Mouse (Mus musculus): ENCODE results near the gene Tmem270. TPM values are rescaled to one million over a fixed set of nuclear protein-coding genes. Genes with fewer than 3 reads are reported as not detected.

Gene Tmem270
- total RNA-seq, 1 experiment: not detected

GRCm38 (mm10) chr5:134913753-134914152, 7.2 kb upstream of the Tmem270 start:
- H3K27ac ChIP-seq (ENCODE audit: insufficient read depth, low read depth, low read length, poor library complexity, severe bottlenecking): no peak overlapping the region
- no peak for DNase-seq (ENCODE audit: low read depth, low spot score)
- no peak overlapping the region for H3K4me3 ChIP-seq (ENCODE audit: insufficient read depth in 1 of 2, low read depth in 1 of 2, low read length in 2 of 2, poor library complexity in 1 of 2, severe bottlenecking in 1 of 2)
- TF ChIP-seq CHD2 (IDR thresholded peaks at IDR 0.05; ENCODE audit: low read depth, low read length): no peak
- no peak for TF ChIP-seq MAFK (IDR thresholded peaks at IDR 0.05; ENCODE audit: insufficient read depth, low read depth, low read length)
- TF ChIP-seq ZC3H11A (IDR thresholded peaks at IDR 0.05; ENCODE audit: borderline replicate concordance, low read depth, low read length): no peak
- no peak for TF ChIP-seq ZNF384 (IDR thresholded peaks at IDR 0.05; ENCODE audit: low read depth, low read length)
- TF ChIP-seq HCFC1 (IDR thresholded peaks at IDR 0.05; ENCODE audit: borderline replicate concordance, insufficient read depth, low read length): no peak
- in situ Hi-C loops (cut with MboI; ENCODE audit: low sequenced_read_pairs in 2 of 2, unreplicated experiment in 2 of 2): no loop called here
- H3K9me3 ChIP-seq (ENCODE audit: control insufficient read depth, insufficient read depth, low read depth, low read length): no peaks in the 10 kb centered on the region
- H3K9ac ChIP-seq (ENCODE audit: insufficient read depth, low read depth, low read length, poor library complexity, severe bottlenecking): no peak overlapping the region
- no peaks in the 10 kb centered on the region for H3K36me3 ChIP-seq (ENCODE audit: control insufficient read depth, insufficient read depth, low read length, poor library complexity, severe bottlenecking)
- H3K4me1 ChIP-seq (ENCODE audit: control insufficient read depth in 2 of 2, insufficient read depth in 2 of 2, low read length in 2 of 2, poor library complexity in 1 of 2): peaks cover 3 to 7% of the 10 kb centered on the region in 2 experiments; a peak in 2 of 4 replicates

GRCm38 (mm10) chr5:134913352-134913751, 6.8 kb upstream of the Tmem270 start:
- in situ Hi-C loops (cut with MboI; ENCODE audit: low sequenced_read_pairs in 2 of 2, unreplicated experiment in 2 of 2): no loop called here

GRCm38 (mm10) chr5:134911901-134912300, 5.4 kb upstream of the Tmem270 start:
- Histone ChIP-seq H3K9me3 (ENCODE audit: control insufficient read depth, insufficient read depth, low read depth, low read length) (no peaks in the 10 kb centered on the region), H3K4me3 (ENCODE audit: insufficient read depth in 1 of 2, low read depth in 1 of 2, low read length in 2 of 2, poor library complexity in 1 of 2, severe bottlenecking in 1 of 2) (no peak overlapping the region), H3K27ac (ENCODE audit: insufficient read depth, low read depth, low read length, poor library complexity, severe bottlenecking) (no peak overlapping the region), H3K9ac (ENCODE audit: insufficient read depth, low read depth, low read length, poor library complexity, severe bottlenecking) (no peak overlapping the region), H3K4me1 (ENCODE audit: control insufficient read depth in 2 of 2, insufficient read depth in 2 of 2, low read length in 2 of 2, poor library complexity in 1 of 2) (peaks cover 0 to 3% of the 10 kb centered on the region in 2 experiments; a peak in 1 of 4 replicates), H3K36me3 (ENCODE audit: control insufficient read depth, insufficient read depth, low read length, poor library complexity, severe bottlenecking) (no peaks in the 10 kb centered on the region)
- in situ Hi-C loops (cut with MboI; ENCODE audit: low sequenced_read_pairs in 2 of 2, unreplicated experiment in 2 of 2): no loop called here
- DNase-seq (ENCODE audit: low read depth, low spot score): no peak
- no peak for TF ChIP-seq HCFC1 (IDR thresholded peaks at IDR 0.05; ENCODE audit: borderline replicate concordance, insufficient read depth, low read length)

More at GRCm38 (mm10) chr5:134913352-134913751, 6.8 kb upstream of the Tmem270 start:
- DNase-seq (ENCODE audit: low read depth, low spot score): no peak
- no peaks in the 10 kb centered on the region for H3K36me3 ChIP-seq (ENCODE audit: control insufficient read depth, insufficient read depth, low read length, poor library complexity, severe bottlenecking)
- no peak overlapping the region for H3K4me3 ChIP-seq (ENCODE audit: insufficient read depth in 1 of 2, low read depth in 1 of 2, low read length in 2 of 2, poor library complexity in 1 of 2, severe bottlenecking in 1 of 2)
- no peaks in the 10 kb centered on the region for H3K9me3 ChIP-seq (ENCODE audit: control insufficient read depth, insufficient read depth, low read depth, low read length)
- TF ChIP-seq CHD2 (IDR thresholded peaks at IDR 0.05; ENCODE audit: low read depth, low read length) (no peak), MAFK (IDR thresholded peaks at IDR 0.05; ENCODE audit: insufficient read depth, low read depth, low read length) (no peak), HCFC1 (IDR thresholded peaks at IDR 0.05; ENCODE audit: borderline replicate concordance, insufficient read depth, low read length) (no peak), ZNF384 (IDR thresholded peaks at IDR 0.05; ENCODE audit: low read depth, low read length) (no peak), ZC3H11A (IDR thresholded peaks at IDR 0.05; ENCODE audit: borderline replicate concordance, low read depth, low read length) (no peak)
- peaks cover 2 to 4% of the 10 kb centered on the region in 2 experiments; a peak in 2 of 4 replicates for H3K4me1 ChIP-seq (ENCODE audit: control insufficient read depth in 2 of 2, insufficient read depth in 2 of 2, low read length in 2 of 2, poor library complexity in 1 of 2)
- no peak overlapping the region for H3K27ac ChIP-seq (ENCODE audit: insufficient read depth, low read depth, low read length, poor library complexity, severe bottlenecking)
- H3K9ac ChIP-seq (ENCODE audit: insufficient read depth, low read depth, low read length, poor library complexity, severe bottlenecking): no peak overlapping the region

GRCm38 (mm10) chr5:134907135-134907534, 602 bp upstream of the Tmem270 start:
- Histone ChIP-seq H3K4me3 (ENCODE audit: insufficient read depth in 1 of 2, low read depth in 1 of 2, low read length in 2 of 2, poor library complexity in 1 of 2, severe bottlenecking in 1 of 2) (no peak overlapping the region), H3K27ac (ENCODE audit: insufficient read depth, low read depth, low read length, poor library complexity, severe bottlenecking) (no peak overlapping the region), H3K9ac (ENCODE audit: insufficient read depth, low read depth, low read length, poor library complexity, severe bottlenecking) (no peak overlapping the region), H3K36me3 (ENCODE audit: control insufficient read depth, insufficient read depth, low read length, poor library complexity, severe bottlenecking) (no peaks in the 10 kb centered on the region), H3K9me3 (ENCODE audit: control insufficient read depth, insufficient read depth, low read depth, low read length) (no peaks in the 10 kb centered on the region), H3K4me1 (ENCODE audit: control insufficient read depth in 2 of 2, insufficient read depth in 2 of 2, low read length in 2 of 2, poor library complexity in 1 of 2) (peaks cover 0 to 3% of the 10 kb centered on the region in 2 experiments; a peak in 1 of 4 replicates)
- peak; percentile 94 for DNase-seq (ENCODE audit: low read depth, low spot score)
- peak; percentile 40; the same call in 1 of the 2 replicates for TF ChIP-seq HCFC1 (IDR thresholded peaks at IDR 0.05; ENCODE audit: borderline replicate concordance, insufficient read depth, low read length)
- peak; percentile 99 for TF ChIP-seq ZC3H11A (IDR thresholded peaks at IDR 0.05; ENCODE audit: borderline replicate concordance, low read depth, low read length)
- TF ChIP-seq ZNF384 (IDR thresholded peaks at IDR 0.05; ENCODE audit: low read depth, low read length): no peak
- TF ChIP-seq CHD2 (IDR thresholded peaks at IDR 0.05; ENCODE audit: low read depth, low read length): no peak
- in situ Hi-C loops (cut with MboI; ENCODE audit: low sequenced_read_pairs in 2 of 2, unreplicated experiment in 2 of 2): no loop called here

- Histone ChIP-seq H3K4me3 (ENCODE audit: insufficient read depth in 1 of 2, low read depth in 1 of 2, low read length in 2 of 2, poor library complexity in 1 of 2, severe bottlenecking in 1 of 2) (no peak overlapping the region), H3K36me3 (ENCODE audit: control insufficient read depth, insufficient read depth, low read length, poor library complexity, severe bottlenecking) (no peaks in the 10 kb centered on the region), H3K27ac (ENCODE audit: insufficient read depth, low read depth, low read length, poor library complexity, severe bottlenecking) (no peak overlapping the region), H3K9me3 (ENCODE audit: control insufficient read depth, insufficient read depth, low read depth, low read length) (no peaks in the 10 kb centered on the region), H3K4me1 (ENCODE audit: control insufficient read depth in 2 of 2, insufficient read depth in 2 of 2, low read length in 2 of 2, poor library complexity in 1 of 2) (0 out of 4 replicates have a peak, but pooled peaks cover 0 to 4% of the 10 kb centered on the region in 2 experiments), H3K9ac (ENCODE audit: insufficient read depth, low read depth, low read length, poor library complexity, severe bottlenecking) (no peak overlapping the region)
- DNase-seq (ENCODE audit: low read depth, low spot score): no peak
- in situ Hi-C loops (cut with MboI; ENCODE audit: low sequenced_read_pairs in 2 of 2, unreplicated experiment in 2 of 2): no loop called here
- TF ChIP-seq MAFK (IDR thresholded peaks at IDR 0.05; ENCODE audit: insufficient read depth, low read depth, low read length): no peak
- no peak for TF ChIP-seq CHD2 (IDR thresholded peaks at IDR 0.05; ENCODE audit: low read depth, low read length)
- no peak for TF ChIP-seq HCFC1 (IDR thresholded peaks at IDR 0.05; ENCODE audit: borderline replicate concordance, insufficient read depth, low read length)
- TF ChIP-seq ZNF384 (IDR thresholded peaks at IDR 0.05; ENCODE audit: low read depth, low read length): no peak
- no peak for TF ChIP-seq ZC3H11A (IDR thresholded peaks at IDR 0.05; ENCODE audit: borderline replicate concordance, low read depth, low read length)
Measured at GRCm38 (mm10) chr5:134901644-134902027, 4.9 kb downstream of the Tmem270 start.
